Mouse (Mus musculus): ENCODE results near the gene Zfp523. TPM values are rescaled to one million over a fixed set of nuclear protein-coding genes. Genes with fewer than 3 reads are reported as not detected.
"Not testable (repeated sequence)": the region's sequence is repeated elsewhere in the genome, so short reads cannot be mapped to it uniquely, and the experiment has no call there.

Gene Zfp523
- polyA plus RNA-seq, 1 experiment: 31.0 TPM

- DNase-seq (ENCODE audit: low read depth in 1 of 2, low spot score in 2 of 2): peak; percentile 63 to 77
- TF ChIP-seq CTCF (IDR thresholded peaks at IDR 0.05; ENCODE audit: extremely low read depth, insufficient read depth, insufficient read length, insufficient replicate concordance) (no peak), POLR2A (IDR thresholded peaks at IDR 0.05; ENCODE audit: low read depth, low read length) (no peak)
- Histone ChIP-seq H3K4me3 (ENCODE audit: extremely low read depth, insufficient read depth, insufficient read length) (peak overlapping the region; percentile 29; the same call in 1 of the 2 replicates), H3K27ac (ENCODE audit: insufficient read depth, low read length) (peak overlapping the region; percentile 95), H3K36me3 (ENCODE audit: control insufficient read depth, insufficient read depth, low read length) (peaks cover 6% of the 10 kb centered on the region), H3K4me1 (ENCODE audit: control insufficient read depth, insufficient read depth, insufficient read length) (peaks cover 19% of the 10 kb centered on the region), H3K27me3 (ENCODE audit: control insufficient read depth, insufficient read depth, low read length) (no peaks in the 10 kb centered on the region)
- 3% methylated on average over 23 of the region's 23 CpGs for whole genome bisulfite sequencing
Observed at GRCm38 (mm10) chr17:28217721-28218649, 41.1 kb downstream of the Zfp523 start.

GRCm38 (mm10) chr17:28222463-28222862 is 45.5 kb downstream of the Zfp523 start:
- not testable (repeated sequence) for H3K27me3 ChIP-seq (ENCODE audit: control insufficient read depth, insufficient read depth, low read length); H3K4me3 ChIP-seq (ENCODE audit: extremely low read depth, insufficient read depth, insufficient read length); DNase-seq (ENCODE audit: low read depth in 1 of 2, low spot score in 2 of 2); H3K27ac ChIP-seq (ENCODE audit: insufficient read depth, low read length)
- 82% methylated on average over 10 of the region's 10 CpGs for WGBS
- Histone ChIP-seq H3K4me1 (ENCODE audit: control insufficient read depth, insufficient read depth, insufficient read length) (peaks cover 16% of the 10 kb centered on the region), H3K36me3 (ENCODE audit: control insufficient read depth, insufficient read depth, low read length) (peaks cover 11% of the 10 kb centered on the region)

DNA sequence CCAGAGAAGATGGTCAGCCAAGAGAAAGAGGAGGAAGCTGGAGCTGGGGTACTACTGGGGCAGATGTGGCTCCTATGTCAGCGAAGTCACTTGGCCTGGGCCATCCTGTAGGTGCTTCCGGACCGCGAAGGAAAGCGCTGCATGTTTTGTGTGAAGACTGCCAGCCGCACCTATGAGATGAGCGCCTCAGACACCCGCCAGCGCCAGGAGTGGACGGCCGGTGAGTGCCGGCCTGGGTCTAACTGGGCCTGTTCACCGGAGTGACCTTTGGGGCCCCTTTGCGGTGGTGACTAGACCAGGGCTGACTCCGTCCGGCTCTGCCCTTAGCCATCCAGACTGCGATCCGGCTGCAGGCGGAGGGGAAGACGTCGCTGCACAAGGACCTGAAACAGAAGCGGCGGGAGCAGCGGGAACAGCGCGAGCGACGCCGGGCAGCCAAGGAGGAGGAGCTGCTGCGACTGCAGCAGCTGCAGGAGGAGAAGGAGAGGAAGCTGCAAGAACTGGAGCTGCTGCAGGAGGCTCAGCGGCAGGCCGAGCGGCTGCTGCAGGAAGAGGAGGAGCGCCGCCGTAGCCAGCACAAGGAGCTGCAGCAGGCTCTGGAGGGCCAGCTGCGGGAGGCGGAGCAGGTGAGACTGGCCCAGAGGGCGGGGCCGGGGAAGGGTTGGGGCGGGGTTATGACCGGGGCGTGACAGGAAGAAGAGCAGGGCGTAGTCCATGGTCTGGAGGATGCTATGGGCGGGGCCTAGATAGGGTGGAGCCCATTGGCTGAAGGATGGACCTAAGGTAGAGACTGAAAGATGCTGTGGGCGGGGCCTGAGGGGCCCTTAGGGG is 46.8 kb downstream of the Zfp523 start:
- H3K27me3 ChIP-seq (ENCODE audit: control insufficient read depth, insufficient read depth, low read length): no peaks in the 10 kb centered on the region
- H3K4me1 ChIP-seq (ENCODE audit: control insufficient read depth, insufficient read depth, insufficient read length): peaks cover 11% of the 10 kb centered on the region
- peak overlapping the region; percentile 69 for H3K4me3 ChIP-seq (ENCODE audit: extremely low read depth, insufficient read depth, insufficient read length)
- peak overlapping the region; percentile 72 for H3K27ac ChIP-seq (ENCODE audit: insufficient read depth, low read length)
- TF ChIP-seq POLR2A (IDR thresholded peaks at IDR 0.05; ENCODE audit: low read depth, low read length) (peak; percentile 42; the same call in 1 of the 2 replicates), CTCF (IDR thresholded peaks at IDR 0.05; ENCODE audit: extremely low read depth, insufficient read depth, insufficient read length, insufficient replicate concordance) (no peak; the same call in 1 of the 2 replicates)
- DNase-seq (ENCODE audit: low read depth in 1 of 2, low spot score in 2 of 2): peak; percentile 90 to 91
- WGBS: 3% methylated on average over 46 of the region's 46 CpGs
- H3K36me3 ChIP-seq (ENCODE audit: control insufficient read depth, insufficient read depth, low read length): peaks cover 23% of the 10 kb centered on the region

- H3K27me3 ChIP-seq (ENCODE audit: control insufficient read depth, insufficient read depth, low read length): no peaks in the 10 kb centered on the region
- H3K27ac ChIP-seq (ENCODE audit: insufficient read depth, low read length): no peak overlapping the region
- DNase-seq (ENCODE audit: low read depth in 1 of 2, low spot score in 2 of 2): no peak
- H3K36me3 ChIP-seq (ENCODE audit: control insufficient read depth, insufficient read depth, low read length): peaks cover 26% of the 10 kb centered on the region
- no peak for TF ChIP-seq CTCF (IDR thresholded peaks at IDR 0.05; ENCODE audit: extremely low read depth, insufficient read depth, insufficient read length, insufficient replicate concordance)
- no peak for TF ChIP-seq POLR2A (IDR thresholded peaks at IDR 0.05; ENCODE audit: low read depth, low read length)
- peaks cover 5% of the 10 kb centered on the region for H3K4me1 ChIP-seq (ENCODE audit: control insufficient read depth, insufficient read depth, insufficient read length)
- no peak overlapping the region for H3K4me3 ChIP-seq (ENCODE audit: extremely low read depth, insufficient read depth, insufficient read length)
- 90% methylated on average over 10 of the region's 10 CpGs for WGBS
Observed at GRCm38 (mm10) chr17:28224615-28225014, 47.7 kb downstream of the Zfp523 start.

- 21% methylated on average over 21 of the region's 21 CpGs for WGBS
- Histone ChIP-seq H3K4me1 (ENCODE audit: control insufficient read depth, insufficient read depth, insufficient read length) (peaks cover 5% of the 10 kb centered on the region), H3K4me3 (ENCODE audit: extremely low read depth, insufficient read depth, insufficient read length) (no peak overlapping the region), H3K36me3 (ENCODE audit: control insufficient read depth, insufficient read depth, low read length) (peaks cover 20% of the 10 kb centered on the region), H3K27me3 (ENCODE audit: control insufficient read depth, insufficient read depth, low read length) (no peaks in the 10 kb centered on the region), H3K27ac (ENCODE audit: insufficient read depth, low read length) (no peak overlapping the region)
- DNase-seq (ENCODE audit: low read depth in 1 of 2, low spot score in 2 of 2): peak; percentile 66 to 85
- peak; percentile 93 for TF ChIP-seq CTCF (IDR thresholded peaks at IDR 0.05; ENCODE audit: extremely low read depth, insufficient read depth, insufficient read length, insufficient replicate concordance)
- no peak for TF ChIP-seq POLR2A (IDR thresholded peaks at IDR 0.05; ENCODE audit: low read depth, low read length)
Observed at GRCm38 (mm10) chr17:28226014-28226413, 49.1 kb downstream of the Zfp523 start.

- no peak overlapping the region for H3K4me3 ChIP-seq (ENCODE audit: extremely low read depth, insufficient read depth, insufficient read length)
- no peaks in the 10 kb centered on the region for H3K27me3 ChIP-seq (ENCODE audit: control insufficient read depth, insufficient read depth, low read length)
- no peak for DNase-seq (ENCODE audit: low read depth in 1 of 2, low spot score in 2 of 2)
- peaks cover 20% of the 10 kb centered on the region for H3K36me3 ChIP-seq (ENCODE audit: control insufficient read depth, insufficient read depth, low read length)
- no peak overlapping the region for H3K27ac ChIP-seq (ENCODE audit: insufficient read depth, low read length)
- no peaks in the 10 kb centered on the region; the same call in 1 of the 2 replicates for H3K4me1 ChIP-seq (ENCODE audit: control insufficient read depth, insufficient read depth, insufficient read length)
- no peak for TF ChIP-seq CTCF (IDR thresholded peaks at IDR 0.05; ENCODE audit: extremely low read depth, insufficient read depth, insufficient read length, insufficient replicate concordance)
- no peak for TF ChIP-seq POLR2A (IDR thresholded peaks at IDR 0.05; ENCODE audit: low read depth, low read length)
- 88% methylated on average over 6 of the region's 6 CpGs for WGBS
Observed at GRCm38 (mm10) chr17:28230486-28230885, 53.6 kb downstream of the Zfp523 start.
